Mouse (Mus musculus): ENCODE results near the gene Aagab. TPM values are rescaled to one million over a fixed set of nuclear protein-coding genes. Genes with fewer than 3 reads are reported as not detected.

The Aagab gene
- polyA plus RNA-seq, 1 experiment = 18.8 TPM

DNA sequence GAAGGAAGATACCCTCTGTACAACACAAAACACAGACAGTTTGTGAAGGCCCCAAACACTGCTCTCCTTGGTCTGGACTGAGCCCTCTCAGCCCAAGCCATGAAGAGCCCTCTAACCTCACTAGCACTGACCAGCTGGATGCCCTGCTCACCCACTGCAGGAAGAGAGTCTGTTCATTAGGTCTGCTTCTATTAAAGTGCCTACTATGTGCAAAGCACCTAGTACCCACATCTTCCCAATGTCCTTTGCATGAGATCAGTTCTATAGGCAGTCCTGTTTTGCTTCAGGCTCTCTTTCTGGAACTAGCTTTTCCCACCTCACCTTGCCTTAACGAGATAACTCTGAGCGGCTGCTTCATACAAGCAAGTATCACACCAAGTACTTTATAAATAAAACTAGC lies 80.5 kb downstream of the Aagab start:
- H3K4me1 ChIP-seq (ENCODE audit: control insufficient read depth, insufficient read depth, low read length) = no peaks in the 10 kb centered on the region
- no peaks in the 10 kb centered on the region for H3K27me3 ChIP-seq (ENCODE audit: control insufficient read depth, insufficient read depth, low read length, poor library complexity, severe bottlenecking)
- TF ChIP-seq POLR2A (IDR thresholded peaks at IDR 0.05; ENCODE audit: insufficient read depth, low read length) = no peak
- no peak for TF ChIP-seq EP300 (IDR thresholded peaks at IDR 0.05; ENCODE audit: insufficient read depth, low read depth, low read length)
- no peak for TF ChIP-seq CTCF (IDR thresholded peaks at IDR 0.05; ENCODE audit: low read depth, low read length)
- H3K27ac ChIP-seq (ENCODE audit: insufficient read depth, low read length) = no peak overlapping the region
- H3K36me3 ChIP-seq (ENCODE audit: control insufficient read depth, insufficient read depth, low read length, poor library complexity, severe bottlenecking) = no peaks in the 10 kb centered on the region
- no peak overlapping the region for H3K4me3 ChIP-seq (ENCODE audit: low read depth, low read length)
- H3K9ac ChIP-seq (ENCODE audit: low read depth, poor library complexity, severe bottlenecking) = no peak overlapping the region
- no peaks in the 10 kb centered on the region for H3K9me3 ChIP-seq (replicated peaks; ENCODE audit: control insufficient read depth, insufficient read depth, low read length, poor library complexity, severe bottlenecking)

DNA sequence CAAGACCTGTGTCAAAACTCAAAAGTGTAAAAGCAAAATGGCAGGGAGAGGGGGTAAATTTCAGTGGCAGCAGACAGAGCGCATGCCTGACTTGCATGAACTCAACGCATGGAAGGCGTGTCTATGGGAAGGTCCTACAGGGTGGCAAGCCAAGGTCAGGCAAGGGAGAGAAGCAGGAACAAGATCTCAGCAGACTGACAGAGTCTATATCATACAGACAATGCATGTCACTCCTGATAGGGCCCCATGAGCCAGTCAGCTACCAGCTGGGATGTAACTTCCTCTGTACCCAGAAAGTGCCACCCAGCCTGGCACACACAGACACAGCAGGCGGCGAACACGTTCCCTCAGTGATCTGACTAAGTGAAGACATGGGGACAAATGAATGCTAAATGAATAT lies 81.8 kb downstream of the Aagab start:
- H3K9me3 ChIP-seq (replicated peaks; ENCODE audit: control insufficient read depth, insufficient read depth, low read length, poor library complexity, severe bottlenecking) = no peaks in the 10 kb centered on the region
- no peak overlapping the region for H3K9ac ChIP-seq (ENCODE audit: low read depth, poor library complexity, severe bottlenecking)
- H3K27ac ChIP-seq (ENCODE audit: insufficient read depth, low read length) = no peak overlapping the region
- no peak for TF ChIP-seq CTCF (IDR thresholded peaks at IDR 0.05; ENCODE audit: low read depth, low read length)
- TF ChIP-seq POLR2A (IDR thresholded peaks at IDR 0.05; ENCODE audit: insufficient read depth, low read length) = no peak
- TF ChIP-seq EP300 (IDR thresholded peaks at IDR 0.05; ENCODE audit: insufficient read depth, low read depth, low read length) = no peak
- no peak overlapping the region for H3K4me3 ChIP-seq (ENCODE audit: low read depth, low read length)
- no peaks in the 10 kb centered on the region for H3K27me3 ChIP-seq (ENCODE audit: control insufficient read depth, insufficient read depth, low read length, poor library complexity, severe bottlenecking)
- H3K4me1 ChIP-seq (ENCODE audit: control insufficient read depth, insufficient read depth, low read length) = no peaks in the 10 kb centered on the region
- no peaks in the 10 kb centered on the region for H3K36me3 ChIP-seq (ENCODE audit: control insufficient read depth, insufficient read depth, low read length, poor library complexity, severe bottlenecking)

DNA sequence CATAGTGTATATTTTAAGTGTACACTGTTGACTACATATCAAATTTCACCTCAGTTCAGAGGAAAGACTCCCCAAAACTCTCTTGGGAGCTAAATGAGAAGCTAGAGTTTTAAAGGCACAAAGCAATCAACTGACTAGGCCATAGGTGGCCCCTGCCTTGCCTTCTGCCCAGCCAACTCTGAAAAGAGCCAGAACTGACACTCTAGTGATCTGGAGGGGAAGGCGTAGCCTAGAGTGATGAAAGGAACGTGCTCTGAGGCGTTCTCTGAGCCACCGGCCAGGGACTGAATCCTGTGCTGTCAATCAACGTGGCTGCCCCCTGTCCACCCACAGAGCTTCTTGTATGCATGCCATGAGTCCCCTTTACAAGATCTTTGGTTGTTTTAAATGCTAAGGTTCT lies 82.9 kb downstream of the Aagab start:
- Histone ChIP-seq H3K27me3 (ENCODE audit: control insufficient read depth, insufficient read depth, low read length, poor library complexity, severe bottlenecking) (no peaks in the 10 kb centered on the region), H3K4me3 (ENCODE audit: low read depth, low read length) (no peak overlapping the region), H3K9ac (ENCODE audit: low read depth, poor library complexity, severe bottlenecking) (no peak overlapping the region), H3K9me3 (replicated peaks; ENCODE audit: control insufficient read depth, insufficient read depth, low read length, poor library complexity, severe bottlenecking) (no peaks in the 10 kb centered on the region), H3K27ac (ENCODE audit: insufficient read depth, low read length) (no peak overlapping the region), H3K36me3 (ENCODE audit: control insufficient read depth, insufficient read depth, low read length, poor library complexity, severe bottlenecking) (no peaks in the 10 kb centered on the region), H3K4me1 (ENCODE audit: control insufficient read depth, insufficient read depth, low read length) (no peaks in the 10 kb centered on the region)
- TF ChIP-seq POLR2A (IDR thresholded peaks at IDR 0.05; ENCODE audit: insufficient read depth, low read length) (no peak), CTCF (IDR thresholded peaks at IDR 0.05; ENCODE audit: low read depth, low read length) (no peak), EP300 (IDR thresholded peaks at IDR 0.05; ENCODE audit: insufficient read depth, low read depth, low read length) (no peak)

DNA sequence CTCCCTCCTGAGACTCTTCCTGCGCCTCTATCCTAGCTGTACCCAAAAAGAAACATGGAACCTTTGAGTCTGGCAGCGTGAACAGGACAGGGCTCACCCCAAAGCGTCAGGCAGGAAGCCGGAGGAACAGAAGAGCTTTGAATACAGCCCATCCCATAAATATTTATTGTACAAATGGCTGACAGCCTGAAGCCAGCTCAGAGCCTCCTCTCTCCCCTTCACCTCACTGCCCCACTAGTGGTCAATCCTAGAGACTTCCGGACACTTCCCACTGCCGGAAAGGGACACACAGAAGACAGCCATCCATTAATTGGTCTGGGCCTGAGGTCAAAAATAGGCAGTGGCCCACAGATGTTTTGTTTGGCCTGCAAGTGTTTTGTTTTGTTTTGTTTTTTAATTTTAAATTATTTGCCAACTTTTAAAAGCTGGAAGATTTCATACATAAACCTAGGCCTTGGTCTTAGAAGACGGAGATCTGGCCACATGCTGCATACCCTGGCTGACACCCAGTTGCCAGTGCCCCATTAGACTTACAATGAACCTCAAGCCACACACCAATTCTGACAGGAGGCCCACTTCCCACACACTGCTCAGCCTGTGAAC lies 85.1 kb downstream of the Aagab start:
- no peak overlapping the region for H3K9ac ChIP-seq (ENCODE audit: low read depth, poor library complexity, severe bottlenecking)

DNA sequence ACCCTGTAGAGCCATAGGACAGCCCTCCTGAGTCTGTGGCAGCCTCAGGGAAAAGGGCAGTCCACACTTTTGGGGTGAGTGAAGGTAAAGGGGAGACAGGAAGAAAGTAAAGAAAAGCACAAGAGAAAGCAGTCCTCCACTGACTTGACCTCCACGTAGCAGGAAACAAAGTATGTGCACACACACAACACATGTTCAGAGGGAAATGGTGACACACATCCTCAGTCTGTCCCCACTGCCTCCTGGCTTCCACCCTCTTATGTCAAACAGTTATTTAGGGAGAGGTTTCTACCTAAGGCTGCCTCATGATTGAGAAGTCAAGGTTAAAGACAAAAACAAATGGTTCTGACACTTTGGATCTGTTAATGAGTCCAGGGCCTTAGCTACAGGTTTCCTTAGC lies 88.1 kb downstream of the Aagab start:
- TF ChIP-seq CTCF (IDR thresholded peaks at IDR 0.05; ENCODE audit: low read depth, low read length) = no peak
- no peak for TF ChIP-seq EP300 (IDR thresholded peaks at IDR 0.05; ENCODE audit: insufficient read depth, low read depth, low read length)
- no peak for TF ChIP-seq POLR2A (IDR thresholded peaks at IDR 0.05; ENCODE audit: insufficient read depth, low read length)
- Histone ChIP-seq H3K4me3 (ENCODE audit: low read depth, low read length) (no peak overlapping the region), H3K27ac (ENCODE audit: insufficient read depth, low read length) (no peak overlapping the region), H3K27me3 (ENCODE audit: control insufficient read depth, insufficient read depth, low read length, poor library complexity, severe bottlenecking) (no peaks in the 10 kb centered on the region), H3K4me1 (ENCODE audit: control insufficient read depth, insufficient read depth, low read length) (no peaks in the 10 kb centered on the region), H3K36me3 (ENCODE audit: control insufficient read depth, insufficient read depth, low read length, poor library complexity, severe bottlenecking) (no peaks in the 10 kb centered on the region), H3K9ac (ENCODE audit: low read depth, poor library complexity, severe bottlenecking) (no peak overlapping the region), H3K9me3 (replicated peaks; ENCODE audit: control insufficient read depth, insufficient read depth, low read length, poor library complexity, severe bottlenecking) (no peaks in the 10 kb centered on the region)

More for the DNA sequence above, 85.1 kb downstream of the Aagab start:
- TF ChIP-seq POLR2A (IDR thresholded peaks at IDR 0.05; ENCODE audit: insufficient read depth, low read length) (no peak), CTCF (IDR thresholded peaks at IDR 0.05; ENCODE audit: low read depth, low read length) (no peak), EP300 (IDR thresholded peaks at IDR 0.05; ENCODE audit: insufficient read depth, low read depth, low read length) (no peak)
- H3K36me3 ChIP-seq (ENCODE audit: control insufficient read depth, insufficient read depth, low read length, poor library complexity, severe bottlenecking) = no peaks in the 10 kb centered on the region
- H3K27me3 ChIP-seq (ENCODE audit: control insufficient read depth, insufficient read depth, low read length, poor library complexity, severe bottlenecking) = no peaks in the 10 kb centered on the region
- no peaks in the 10 kb centered on the region for H3K4me1 ChIP-seq (ENCODE audit: control insufficient read depth, insufficient read depth, low read length)
- no peak overlapping the region for H3K4me3 ChIP-seq (ENCODE audit: low read depth, low read length)
- no peak overlapping the region for H3K27ac ChIP-seq (ENCODE audit: insufficient read depth, low read length)
- H3K9me3 ChIP-seq (replicated peaks; ENCODE audit: control insufficient read depth, insufficient read depth, low read length, poor library complexity, severe bottlenecking) = no peaks in the 10 kb centered on the region

DNA sequence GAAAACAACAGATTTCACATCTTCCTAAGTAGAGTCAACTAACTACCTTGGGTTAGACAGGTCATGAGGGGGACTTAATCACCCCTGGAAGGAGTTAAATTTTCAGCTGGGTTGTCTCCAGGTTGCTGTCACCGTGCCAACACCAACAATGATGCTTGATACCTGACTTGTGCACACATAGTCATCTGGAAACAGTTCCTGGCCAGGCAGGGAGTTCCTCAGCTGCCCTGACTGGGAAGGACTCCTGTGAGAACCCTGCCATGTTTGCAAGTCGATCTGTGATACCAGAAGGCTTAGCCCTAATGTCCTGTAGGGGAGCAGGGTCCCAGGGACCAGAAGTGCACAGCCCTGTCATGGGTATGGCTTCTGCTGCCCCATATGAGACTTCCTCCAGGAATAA lies 89.5 kb downstream of the Aagab start:
- Histone ChIP-seq H3K27ac (ENCODE audit: insufficient read depth, low read length) (no peak overlapping the region), H3K27me3 (ENCODE audit: control insufficient read depth, insufficient read depth, low read length, poor library complexity, severe bottlenecking) (no peaks in the 10 kb centered on the region), H3K4me1 (ENCODE audit: control insufficient read depth, insufficient read depth, low read length) (no peaks in the 10 kb centered on the region), H3K36me3 (ENCODE audit: control insufficient read depth, insufficient read depth, low read length, poor library complexity, severe bottlenecking) (no peaks in the 10 kb centered on the region), H3K4me3 (ENCODE audit: low read depth, low read length) (no peak overlapping the region), H3K9ac (ENCODE audit: low read depth, poor library complexity, severe bottlenecking) (no peak overlapping the region), H3K9me3 (replicated peaks; ENCODE audit: control insufficient read depth, insufficient read depth, low read length, poor library complexity, severe bottlenecking) (no peaks in the 10 kb centered on the region)
- TF ChIP-seq POLR2A (IDR thresholded peaks at IDR 0.05; ENCODE audit: insufficient read depth, low read length) = no peak
- TF ChIP-seq CTCF (IDR thresholded peaks at IDR 0.05; ENCODE audit: low read depth, low read length) = no peak

Other genes starting within 250 kb of the Aagab start
- 24.1 and 27.8 TPM in 2 replicates for gene Map2k5, start 224.8 kb upstream of the Aagab start, polyA plus RNA-seq (2011; ENCODE audit: insufficient read depth, insufficient read length, low read depth, missing spikeins)
- 11.4 and 12.0 TPM in 2 replicates for gene 2300009A05Rik, start 203.4 kb upstream of the Aagab start, polyA plus RNA-seq (2011; ENCODE audit: insufficient read depth, insufficient read length, low read depth, missing spikeins)
- gene Iqch, start 167 bp upstream of the Aagab start, polyA plus RNA-seq (2011; ENCODE audit: insufficient read depth, insufficient read length, low read depth, missing spikeins) = not detected in 2 replicates
- gene Smad3, start 155.3 kb downstream of the Aagab start, polyA plus RNA-seq (2011; ENCODE audit: insufficient read depth, insufficient read length, low read depth, missing spikeins) = 25.2 and 25.7 TPM in 2 replicates